Mouse (Mus musculus) forebrain, embryonic 14.5 days (tissue): ENCODE results near the gene Gm11549. TPM values are rescaled to one million over a fixed set of nuclear protein-coding genes. Genes with fewer than 3 reads are reported as not detected.
A peak's percentile ranks its signal among the peaks of the same experiment; 100 is the strongest.

Source experiments
- ATAC-seq: fragments of 200-750 bp; cut with Nextera tagmentation; 2 replicates; pipeline ENCODE4 v1.8.0; 2017; ENCODE audit warnings: mild to moderate bottlenecking, moderate library complexity
- DNase-seq: peaks from one replicate; pipeline ENCODE4 v3.0.0-alpha.2; 2015; ENCODE audit warnings: low spot score
- H3K27ac ChIP-seq: fragments of 300-500 bp; sonication (generic); 2 replicates; pipeline ENCODE4 v1.5.1; 2014; ENCODE audit warnings: low read depth, mild to moderate bottlenecking, control low read depth, low read length, moderate library complexity
- H3K27me3 ChIP-seq: fragments of 300-500 bp; sonication (generic); replicated peaks from 2 replicates; pipeline ENCODE4 v1.6.1; 2014; ENCODE audit warnings: low read length, control low read depth, mixed read lengths; ENCODE audit not compliant: control insufficient read depth, insufficient read depth
- H3K36me3 ChIP-seq: fragments of 300-500 bp; sonication (generic); 2 replicates; pipeline ENCODE4 v1.6.1; 2014; ENCODE audit warnings: low read length, control low read depth; ENCODE audit not compliant: control insufficient read depth, insufficient read depth
- H3K4me1 ChIP-seq: fragments of 300-500 bp; sonication (generic); 2 replicates; pipeline ENCODE4 v1.6.1; 2014; ENCODE audit warnings: antibody characterized with exemption, low read length, control low read depth; ENCODE audit not compliant: control insufficient read depth, insufficient read depth
- H3K4me2 ChIP-seq: fragments of 300-500 bp; sonication (generic); 2 replicates; pipeline ENCODE4 v1.6.1; 2014; ENCODE audit warnings: mild to moderate bottlenecking, control low read depth, low read length
- H3K4me3 ChIP-seq: fragments of 300-500 bp; sonication (generic); 2 replicates; pipeline ENCODE4 v1.5.1; 2014; ENCODE audit warnings: low read depth, low read length, control low read depth
- H3K9ac ChIP-seq: fragments of 300-500 bp; sonication (generic); 2 replicates; pipeline ENCODE4 v1.6.1; 2014; ENCODE audit warnings: mild to moderate bottlenecking, low read length, control low read depth, moderate library complexity
- H3K9me3 ChIP-seq: fragments of 300-500 bp; sonication (generic); replicated peaks from 2 replicates; pipeline ENCODE4 v1.6.1; 2016; ENCODE audit warnings: low read length, control low read depth, mixed read lengths; ENCODE audit not compliant: control insufficient read depth
- WGBS: fragments of 180-500 bp; shearing (Covaris S2); extraction: QIAGEN DNeasy Blood & Tissue Kit; methylation state at CpG from one replicate; pipeline ENCODE4 v1.1.7; 2014; 5-methylcytosine and 5-hydroxymethylcytosine counted together
- polyA plus RNA-seq: library from polyadenylated mRNA; unstranded; fragments of >200 nt; fragmentation: Nextera tagmentation; extraction: Ambion mirVana; gene quantifications from 2 replicates; pipeline ENCODE4 v1.2.1, GENCODE M21; 2014

Gene Gm11549
- polyA plus RNA-seq, 1 experiment from 2014 or later = 0.10 TPM

DNA sequence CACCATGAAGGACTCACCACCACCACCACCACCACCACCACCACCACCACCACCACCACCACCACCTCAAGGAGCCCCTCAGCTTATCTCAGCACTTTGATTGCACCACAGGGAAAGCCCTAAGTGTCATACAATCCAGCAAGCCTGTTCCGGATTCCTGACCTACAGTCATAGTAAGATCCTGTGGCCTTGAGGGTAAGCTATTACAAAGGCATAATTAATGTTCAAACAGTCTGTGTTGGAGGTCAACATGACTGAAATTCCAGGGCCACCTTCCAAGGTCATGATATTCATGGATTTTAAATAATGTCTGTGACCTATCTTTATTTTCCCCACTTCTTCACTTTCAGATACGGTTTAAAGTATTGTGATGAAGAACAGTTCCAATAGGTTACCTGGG is 41.1 kb downstream of the Gm11549 start:
- no peaks in the 10 kb centered on the region for H3K36me3 ChIP-seq
- no peak overlapping the region for H3K4me2 ChIP-seq
- no peak overlapping the region for H3K4me3 ChIP-seq
- ATAC-seq (no peak), DNase-seq (no peak)
- H3K4me1 ChIP-seq = peaks cover 3% of the 10 kb centered on the region; the same call in 1 of the 2 replicates
- no peak overlapping the region for H3K9ac ChIP-seq
- 68% methylated on average over 2 of the region's 2 CpGs for WGBS
- no peak overlapping the region for H3K27ac ChIP-seq
- H3K9me3 ChIP-seq = no peaks in the 10 kb centered on the region
- H3K27me3 ChIP-seq = no peaks in the 10 kb centered on the region

DNA sequence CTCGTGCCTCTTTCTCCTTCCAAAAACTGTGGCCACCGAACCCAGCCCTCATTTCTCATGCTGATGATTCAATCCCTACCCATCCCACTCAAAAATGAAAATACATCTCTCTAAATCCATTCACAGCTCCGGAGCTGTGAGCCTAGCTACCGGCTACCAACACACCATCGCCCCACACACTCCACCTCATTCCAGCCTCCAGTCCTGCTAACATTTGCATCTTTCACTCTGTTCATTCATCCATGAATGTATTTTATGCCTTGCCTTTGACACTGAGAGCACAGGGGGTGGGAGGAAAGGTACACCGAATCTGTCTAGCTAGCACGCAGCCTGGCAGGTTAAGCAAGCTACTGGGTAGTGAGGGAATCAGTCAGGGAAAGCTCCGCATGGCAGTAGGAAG is 42.8 kb downstream of the Gm11549 start:
- DNase-seq = no peak
- Histone ChIP-seq H3K27me3 (no peaks in the 10 kb centered on the region), H3K4me2 (no peak overlapping the region), H3K9me3 (no peaks in the 10 kb centered on the region), H3K4me3 (no peak overlapping the region), H3K36me3 (no peaks in the 10 kb centered on the region), H3K27ac (no peak overlapping the region), H3K4me1 (peaks cover 3% of the 10 kb centered on the region; the same call in 1 of the 2 replicates), H3K9ac (no peak overlapping the region)
- no peak for ATAC-seq
- 34% methylated on average over 8 of the region's 8 CpGs for WGBS

DNA sequence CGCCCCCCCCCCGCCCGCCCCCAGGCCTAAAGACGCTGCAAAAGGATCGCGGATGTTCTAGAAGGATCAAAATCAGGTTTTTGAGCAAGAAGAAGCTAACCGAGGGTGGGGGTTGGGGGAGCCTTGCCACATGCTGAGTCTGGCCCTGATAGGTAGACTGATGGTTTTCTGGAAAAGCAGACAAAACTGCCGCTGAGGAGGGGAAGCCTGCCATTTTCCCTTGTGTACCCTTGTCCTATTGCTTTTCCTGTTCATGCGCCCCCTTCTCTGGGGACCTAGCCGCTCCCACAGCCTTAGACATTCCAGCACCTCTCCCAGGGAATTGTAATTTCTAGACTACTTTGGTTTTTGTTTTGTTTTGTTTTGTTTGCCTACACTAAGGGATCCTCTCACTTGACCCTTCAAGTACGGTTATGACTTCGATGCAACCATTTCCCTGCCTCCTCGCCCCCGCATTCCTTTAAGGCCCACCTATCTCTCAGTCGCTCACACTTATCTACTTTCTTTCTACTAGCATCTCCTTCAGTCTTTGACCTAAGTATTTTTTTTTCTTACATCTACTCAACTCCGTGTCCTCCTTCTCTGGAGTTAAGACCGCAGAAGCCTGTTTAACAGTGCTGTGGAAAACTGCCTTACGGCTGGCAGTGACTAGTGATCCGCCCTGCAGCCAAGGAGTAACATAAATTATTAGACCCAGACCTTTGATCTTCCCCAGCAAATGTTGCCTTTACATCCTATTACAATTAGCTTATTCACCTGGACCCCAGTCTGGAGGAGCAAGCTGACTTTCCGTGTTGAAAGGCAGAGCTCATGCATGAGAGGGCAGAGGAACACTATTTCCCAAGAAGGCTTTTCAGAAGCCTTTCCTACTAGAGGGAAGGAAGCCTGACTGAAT is 45.1 kb downstream of the Gm11549 start:
- 39% methylated on average over 20 of the region's 20 CpGs for WGBS
- Histone ChIP-seq H3K4me3 (peak overlapping the region; percentile 58), H3K4me1 (0 out of 2 replicates have a peak, but pooled peaks cover 3% of the 10 kb centered on the region), H3K4me2 (peak overlapping the region; percentile 96), H3K36me3 (no peaks in the 10 kb centered on the region), H3K9ac (peak overlapping the region; percentile 66), H3K27me3 (no peaks in the 10 kb centered on the region), H3K27ac (no peak overlapping the region), H3K9me3 (no peaks in the 10 kb centered on the region)
- ATAC-seq = no peak
- DNase-seq = no peak

DNA sequence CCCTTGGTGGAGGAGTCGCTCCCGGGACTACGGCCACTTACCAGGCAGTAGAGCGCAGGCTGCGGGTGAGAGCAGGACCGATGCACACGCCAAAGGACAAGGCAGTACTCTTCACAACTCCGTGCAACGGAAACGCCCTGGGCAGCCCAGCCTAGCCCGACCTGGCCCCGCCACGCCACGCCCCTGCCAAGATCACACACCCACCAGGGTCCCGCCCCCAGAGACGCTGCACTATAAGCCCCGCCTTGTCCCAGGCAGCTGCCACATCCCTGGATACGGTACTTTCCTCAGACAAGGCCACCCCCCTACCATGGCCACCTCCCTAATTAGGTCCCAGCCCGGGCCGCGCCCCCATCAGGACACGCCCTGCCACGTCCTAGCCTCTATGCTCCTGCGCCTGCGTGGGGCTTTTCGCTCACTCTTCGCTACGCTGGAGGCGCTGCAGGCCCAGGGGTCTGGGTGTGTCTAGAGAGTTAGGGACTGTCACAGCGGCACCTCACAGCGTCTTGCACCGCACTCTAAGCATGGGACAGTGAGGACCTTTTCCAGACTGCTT is 46.0 kb downstream of the Gm11549 start, which contains the start of the genes Anxa5 and 1810062G17Rik:
Gene Anxa5, minus strand, starts transcription at position 363 of the 556 bp plus-strand sequence.
Gene 1810062G17Rik, plus strand, starts transcription at position 406 of the 556 bp plus-strand sequence.
- Histone ChIP-seq H3K27me3 (no peaks in the 10 kb centered on the region), H3K4me1 (no peaks in the 10 kb centered on the region), H3K36me3 (no peaks in the 10 kb centered on the region), H3K4me2 (peak within 1 kb of the TSS; percentile 96), H3K4me3 (peak within 1 kb of the TSS; percentile 58), H3K9me3 (no peaks in the 10 kb centered on the region), H3K27ac (no peak within 1 kb of the TSS; the same call in 1 of the 2 replicates), H3K9ac (peak within 1 kb of the TSS; percentile 66)
- under 1% methylated on average over 31 of the region's 32 CpGs for WGBS
- ATAC-seq (peak; percentile 95), DNase-seq (peak; percentile 93)

DNA sequence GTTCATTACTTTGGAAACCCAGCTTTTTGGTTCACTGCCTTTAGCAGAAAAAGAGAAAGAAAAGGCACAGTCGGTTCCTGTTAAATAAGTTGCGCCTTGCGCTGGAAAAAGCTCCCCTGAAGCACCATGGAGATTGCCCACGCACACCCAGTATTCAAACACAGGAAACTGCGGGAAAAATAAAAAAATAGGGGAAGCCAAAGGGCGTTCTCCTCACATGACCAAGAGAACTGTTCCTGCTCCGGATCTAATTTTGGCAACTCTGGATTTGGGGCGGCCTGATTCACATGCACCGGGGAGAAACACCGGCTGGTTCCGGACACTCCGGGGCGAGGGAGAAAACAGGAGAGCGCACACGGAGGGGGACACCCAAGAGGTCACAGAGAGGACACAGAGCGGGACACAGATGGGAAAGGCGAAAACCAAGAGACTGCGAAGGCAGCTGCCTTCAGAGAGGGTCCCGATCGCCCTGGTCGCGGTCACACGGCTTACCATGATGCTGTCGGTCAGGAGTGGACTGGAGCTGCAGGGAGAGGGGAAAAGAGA is 46.6 kb downstream of the Gm11549 start:
- peak overlapping the region; percentile 96 for H3K4me2 ChIP-seq
- no peak overlapping the region; the same call in 1 of the 2 replicates for H3K27ac ChIP-seq
- peak overlapping the region; percentile 58 for H3K4me3 ChIP-seq
- no peaks in the 10 kb centered on the region for H3K36me3 ChIP-seq
- H3K9me3 ChIP-seq = no peaks in the 10 kb centered on the region
- no peaks in the 10 kb centered on the region for H3K4me1 ChIP-seq
- H3K9ac ChIP-seq = peak overlapping the region; percentile 66
- no peaks in the 10 kb centered on the region for H3K27me3 ChIP-seq
- ATAC-seq (no peak), DNase-seq (peak; percentile 24)
- WGBS = 2% methylated on average over 24 of the region's 24 CpGs

DNA sequence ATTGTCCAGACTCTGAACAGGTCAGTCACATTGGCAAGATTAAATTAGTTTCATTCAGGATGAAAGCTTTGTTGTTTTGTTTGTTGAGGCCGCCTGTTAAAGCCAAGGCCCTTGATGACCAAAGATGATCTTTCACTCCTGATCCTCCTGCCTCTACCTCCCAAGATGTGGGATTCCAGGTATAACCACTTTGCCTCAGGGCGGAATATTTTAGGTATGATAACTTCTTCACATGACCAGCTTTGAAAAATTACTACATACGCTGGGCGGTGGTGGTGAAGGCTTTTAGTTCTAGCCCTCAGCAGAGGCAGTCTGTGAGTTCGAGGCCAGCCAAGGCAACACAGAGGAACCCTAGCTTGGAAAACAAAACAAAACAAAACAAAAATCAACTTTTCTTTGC is 47.2 kb downstream of the Gm11549 start:
- Histone ChIP-seq H3K4me1 (no peaks in the 10 kb centered on the region), H3K27ac (no peak overlapping the region), H3K4me3 (peak overlapping the region; percentile 58; the same call in 1 of the 2 replicates), H3K9ac (no peak overlapping the region; the same call in 1 of the 2 replicates), H3K27me3 (no peaks in the 10 kb centered on the region), H3K36me3 (no peaks in the 10 kb centered on the region), H3K4me2 (peak overlapping the region; percentile 96), H3K9me3 (no peaks in the 10 kb centered on the region)
- 78% methylated on average over 5 of the region's 5 CpGs for WGBS
- ATAC-seq (no peak), DNase-seq (no peak)

DNA sequence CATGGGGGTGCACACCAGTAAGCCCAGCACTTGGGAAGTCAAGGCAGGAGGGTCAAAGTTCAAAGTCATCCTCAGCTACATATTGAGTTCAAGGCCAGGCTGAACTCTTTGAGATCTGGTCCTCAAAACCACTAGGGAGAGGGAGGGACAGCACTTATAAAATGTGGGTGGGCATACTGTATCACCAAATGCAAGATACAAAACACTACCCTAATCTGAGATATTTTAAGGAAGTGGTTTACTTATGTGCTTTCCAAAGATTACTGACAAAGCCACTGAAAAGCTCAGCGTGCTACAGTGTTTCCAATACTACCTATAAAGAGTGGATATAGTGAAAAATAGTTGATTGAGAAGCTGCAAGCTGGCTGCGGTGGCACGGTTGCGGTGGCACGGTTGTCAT is 48.4 kb downstream of the Gm11549 start:
- no peaks in the 10 kb centered on the region for H3K4me1 ChIP-seq
- no peaks in the 10 kb centered on the region for H3K27me3 ChIP-seq
- 94% methylated on average over 5 of the region's 5 CpGs for WGBS
- no peak overlapping the region for H3K9ac ChIP-seq
- DNase-seq = no peak
- no peak overlapping the region for H3K27ac ChIP-seq
- ATAC-seq = no peak
- H3K36me3 ChIP-seq = no peaks in the 10 kb centered on the region
- H3K4me2 ChIP-seq = no peak overlapping the region
- H3K4me3 ChIP-seq = no peak overlapping the region
- H3K9me3 ChIP-seq = no peaks in the 10 kb centered on the region

DNA sequence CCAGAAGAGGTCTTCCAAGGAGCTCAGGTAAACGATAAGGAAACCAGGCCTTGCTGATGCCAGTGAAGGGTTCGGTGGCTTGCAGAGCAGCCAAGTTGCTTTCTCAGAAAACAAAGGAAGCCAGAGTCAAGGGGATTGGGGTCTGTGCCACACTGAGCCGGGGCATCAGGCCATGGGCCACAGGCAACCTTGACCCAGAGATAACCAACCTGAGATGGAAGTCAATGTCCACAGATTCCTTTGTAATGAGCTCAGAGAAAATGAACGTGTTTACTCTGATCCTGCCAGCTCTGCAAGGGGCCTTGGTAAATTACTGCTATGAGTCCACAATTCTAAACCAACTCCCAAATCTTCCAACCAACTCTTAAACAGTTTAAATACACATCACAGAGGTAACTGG is 49.8 kb downstream of the Gm11549 start:
- Histone ChIP-seq H3K4me2 (no peak overlapping the region), H3K27ac (no peak overlapping the region), H3K9me3 (no peaks in the 10 kb centered on the region), H3K27me3 (no peaks in the 10 kb centered on the region), H3K4me1 (no peaks in the 10 kb centered on the region), H3K36me3 (no peaks in the 10 kb centered on the region), H3K9ac (no peak overlapping the region), H3K4me3 (no peak overlapping the region)
- ATAC-seq = no peak
- no peak for DNase-seq
- WGBS = 72% methylated on average over 4 of the region's 4 CpGs
